Mouse (Mus musculus): ENCODE measurements around the gene Cyp4f16. TPM values are rescaled to one million over a fixed set of nuclear protein-coding genes. Genes with fewer than 3 reads are reported as not detected.

Cyp4f16 gene
- 5.0 and 5.4 TPM in 2 replicates for polyA plus RNA-seq (2012; rRNA removed)

DNA sequence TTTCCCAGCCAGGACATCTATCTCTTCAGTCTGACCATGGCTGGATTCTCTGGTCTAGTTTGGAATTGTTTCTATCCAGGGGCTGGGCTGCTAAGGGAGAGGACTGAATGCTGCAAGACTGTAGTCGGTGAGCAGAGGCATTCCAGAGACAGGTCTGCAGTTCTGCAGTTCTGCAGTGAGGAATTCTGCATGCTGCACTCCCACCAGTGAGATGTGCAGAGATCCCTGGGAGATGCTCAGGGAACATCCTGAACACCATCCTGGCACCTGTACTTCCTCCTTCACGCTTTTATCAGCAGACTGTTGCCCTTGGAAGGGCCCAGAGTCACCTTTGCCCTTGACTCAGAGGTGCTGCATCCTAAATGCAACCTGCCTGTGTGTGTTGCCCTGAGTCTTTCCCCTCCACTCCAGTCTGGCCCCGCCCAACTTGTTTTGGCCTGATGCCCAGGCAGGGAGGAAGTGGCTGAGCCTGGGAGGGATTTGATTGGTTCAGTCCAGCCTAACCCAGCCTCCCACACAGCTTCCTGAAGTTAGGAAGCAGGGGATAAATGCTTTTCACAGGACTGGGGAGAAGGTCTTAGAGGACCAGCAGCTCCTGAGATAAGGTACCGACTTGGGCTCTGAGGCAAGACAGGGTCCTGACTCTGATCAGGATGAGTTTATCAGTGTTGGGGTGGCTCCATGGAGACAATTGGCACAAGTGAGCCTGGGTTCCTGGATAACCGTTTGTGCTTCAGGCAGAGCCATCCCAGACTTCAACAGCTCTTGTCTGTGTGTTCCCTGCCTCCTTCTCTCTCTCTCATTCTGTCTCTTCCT, at the start of gene Cyp4f16:
Cyp4f16 (plus strand) TSS at position 508 of the 816 bp plus-strand sequence.

DNA sequence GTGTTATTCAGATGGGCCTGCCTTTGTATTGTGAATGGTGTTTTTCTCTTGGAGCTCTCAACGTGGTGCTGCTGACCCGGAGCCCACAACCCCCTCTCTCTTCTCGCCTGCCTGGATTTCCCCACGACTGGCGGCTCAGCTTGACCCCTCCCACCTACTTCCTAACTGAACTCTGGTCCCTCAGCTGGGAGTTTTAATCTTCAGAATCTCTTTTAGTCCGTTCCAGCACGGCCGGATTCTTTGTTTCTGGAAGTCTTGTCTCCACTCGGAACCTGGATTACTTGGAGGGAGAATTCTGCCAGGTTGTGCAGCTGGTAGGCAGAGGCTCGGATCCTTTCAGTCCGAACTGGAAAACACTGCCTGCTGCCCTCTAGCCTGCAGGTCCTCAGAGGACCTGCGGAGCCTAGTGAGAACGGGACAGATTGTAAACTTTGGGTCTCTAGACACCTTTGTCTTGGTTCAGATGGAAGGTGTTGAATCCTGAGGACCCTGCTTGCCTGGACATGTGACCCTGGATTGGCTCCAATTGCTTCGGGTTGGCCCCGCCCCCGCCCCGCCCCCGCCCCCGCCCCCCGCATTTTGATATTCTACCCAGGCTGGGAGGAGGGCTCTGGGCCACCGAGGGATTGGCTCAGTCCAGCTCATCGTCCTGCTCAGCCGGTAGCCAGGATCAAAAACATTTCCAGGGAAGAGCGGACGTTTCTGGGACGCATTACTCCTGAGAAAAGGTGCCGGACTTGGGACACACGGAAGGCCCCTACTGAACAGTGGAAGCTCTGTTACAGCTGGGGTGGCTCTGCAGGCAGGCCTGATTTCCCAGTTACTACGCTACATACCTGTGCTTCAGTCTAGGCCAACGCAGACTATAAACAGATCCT, 30.3 kb upstream of the Cyp4f16 start, which contains the start of gene Cyp4f17:
Cyp4f17 (plus strand) TSS at position 200 of the 878 bp plus-strand sequence.

Other genes starting within 250 kb of the Cyp4f16 start
- gene Akap8, start 215.3 kb upstream of the Cyp4f16 start, polyA plus RNA-seq (2012; rRNA removed), result 19.0 and 21.5 TPM in 2 replicates
- 38.5 and 47.9 TPM in 2 replicates for gene Akap8l, start 186.0 kb upstream of the Cyp4f16 start, polyA plus RNA-seq (2012; rRNA removed)
- gene Wiz, start 147.1 kb upstream of the Cyp4f16 start, polyA plus RNA-seq (2012; rRNA removed), result 5.8 and 7.8 TPM in 2 replicates
- gene Rasal3, start 133.0 kb upstream of the Cyp4f16 start, polyA plus RNA-seq (2012; rRNA removed), result 3.6 and 4.2 TPM in 2 replicates
- 22.9 and 24.4 TPM in 2 replicates for gene Pglyrp2, start 112.4 kb upstream of the Cyp4f16 start, polyA plus RNA-seq (2012; rRNA removed)
- gene Cyp4f39, start 83.8 kb upstream of the Cyp4f16 start, polyA plus RNA-seq (2012; rRNA removed), result 0.06 and 0.08 TPM in 2 replicates
- gene Cyp4f17, start 30.5 kb upstream of the Cyp4f16 start, polyA plus RNA-seq (2012; rRNA removed), result 3.5 and 4.0 TPM in 2 replicates
- not detected in 2 replicates for gene Cyp4f37, start 84.8 kb downstream of the Cyp4f16 start, polyA plus RNA-seq (2012; rRNA removed)
- not detected in 2 replicates for gene Cyp4f40, start 122.3 kb downstream of the Cyp4f16 start, polyA plus RNA-seq (2012; rRNA removed)
- 27.6 and 28.3 TPM in 2 replicates for gene Cyp4f15, start 149.1 kb downstream of the Cyp4f16 start, polyA plus RNA-seq (2012; rRNA removed)